ENCODE assay signal across 8 mouse cellular contexts in the genomic region with DNA sequence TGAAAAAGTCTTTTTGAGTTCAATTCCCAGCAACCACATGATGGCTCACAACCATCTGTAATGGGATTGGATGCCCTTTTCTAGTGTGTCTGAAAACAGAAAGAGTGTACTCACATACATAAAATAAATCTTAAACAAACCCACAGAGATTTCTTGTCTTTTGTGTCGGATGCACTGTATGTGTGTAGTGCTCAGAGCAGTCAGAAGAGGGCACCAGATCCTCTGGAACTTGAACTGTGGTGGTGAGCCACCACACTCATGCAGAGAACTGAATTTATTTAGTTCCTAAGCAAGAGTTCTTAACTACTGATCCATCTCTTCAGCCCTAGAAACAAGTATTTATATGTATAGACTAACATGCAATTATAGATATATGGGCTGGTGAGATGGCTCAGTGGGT. TPM values are rescaled to one million over a fixed set of nuclear protein-coding genes. Genes with fewer than 3 reads are reported as not detected.
A peak's percentile ranks its signal among the peaks of the same experiment; 100 is the strongest.
DNase-seq lines count a peak whose midpoint lies in the region; ATAC-seq and TF ChIP-seq lines count a peak whose summit lies in the region.

No protein-coding gene starts in this region.

- TF ChIP-seq CTCF in left cerebral cortex, adult 2 months (IDR thresholded peaks at IDR 0.05): peak; percentile 66

- H3K9me3 ChIP-seq in embryonic facial prominence, embryonic 14.5 days (ENCODE audit: control insufficient read depth, low read length): no peaks in the 10 kb centered on the region

- peaks cover 20% of the 10 kb centered on the region for H3K36me3 ChIP-seq in embryonic facial prominence, embryonic 14.5 days (ENCODE audit: control insufficient read depth, insufficient read depth, low read length)

- H3K27me3 ChIP-seq in embryonic facial prominence, embryonic 14.5 days (replicated peaks; ENCODE audit: control insufficient read depth, insufficient read depth, low read length): no peaks in the 10 kb centered on the region

- intact Hi-C loops in left cerebral cortex, adult 2 months (cut with DNase I): no loop called here
- intact Hi-C loops in left cerebral cortex, postnatal 10 days (cut with DNase I): no loop called here

- H3K4me2 ChIP-seq in embryonic facial prominence, embryonic 14.5 days (ENCODE audit: low read depth, low read length): no peak overlapping the region

- H3K4me1 ChIP-seq in embryonic facial prominence, embryonic 14.5 days (ENCODE audit: control insufficient read depth, insufficient read depth, low read length): peaks cover 15% of the 10 kb centered on the region

- no peak overlapping the region for H3K27ac ChIP-seq in left cerebral cortex, adult 2 months
- no peak overlapping the region for H3K27ac ChIP-seq in embryonic facial prominence, embryonic 14.5 days (replicated peaks; ENCODE audit: low read depth, low read length)

- H3K9ac ChIP-seq in embryonic facial prominence, embryonic 14.5 days (ENCODE audit: low read depth, low read length): no peak overlapping the region

- ATAC-seq in embryonic facial prominence, embryonic 14.5 days (ENCODE audit: low read depth): no peak
- ATAC-seq in megakaryocyte, adult 5-6 weeks (ENCODE audit: poor library complexity, severe bottlenecking): peak; percentile 48

- no peak overlapping the region for H3K4me3 ChIP-seq in left cerebral cortex, adult 2 months
- no peak overlapping the region for H3K4me3 ChIP-seq in embryonic facial prominence, embryonic 14.5 days (ENCODE audit: low read depth, low read length)

- 52% methylated on average over 1 of the region's 1 CpGs for WGBS in embryonic facial prominence, embryonic 14.5 days

- peak; percentile 43 for DNase-seq in cerebellum, adult 8-10 months
- no peak for DNase-seq in cerebellum, adult 9-11 months
- no peak for DNase-seq in left cerebral cortex, adult 2 months (ENCODE audit: extremely low spot score in 1 of 2, low spot score in 2 of 2)
- DNase-seq in left cerebral cortex, postnatal 10 days (ENCODE audit: extremely low spot score in 1 of 2, low spot score in 2 of 2): no peak
- peak; percentile 67 for DNase-seq in R1 (ENCODE audit: low read depth, low spot score)
- peak; percentile 5 for DNase-seq in embryonic facial prominence, embryonic 14.5 days (ENCODE audit: low spot score)
- DNase-seq in thymus, postnatal 25 days: peak; percentile 72

RNA-seq across cellular contexts. Expression of a gene that starts 4.3 kb away (rescaled TPM):
- total RNA-seq in left cerebral cortex, adult 2 months (2021): 100 to 1,000 TPM; 302 to 340 TPM
- total RNA-seq in left cerebral cortex, postnatal 10 days (2021): 100 to 1,000 TPM; 377 to 378 TPM
- 681 and 870 TPM in 2 replicates for polyA plus RNA-seq in embryonic facial prominence, embryonic 14.5 days (2014; fragmentation: Nextera tagmentation; extraction: Ambion mirVana)
- 490 and 523 TPM in 2 replicates for total RNA-seq in megakaryocyte, adult 5-6 weeks (2015)
- 117 and 122 TPM in 2 replicates for total RNA-seq in megakaryocyte, adult 5-6 weeks (2017)

RNA-seq across cellular contexts. Expression of a gene that starts 35.1 kb away (rescaled TPM):
- 10 to 100 TPM; 81.5 to 97.4 TPM for total RNA-seq in left cerebral cortex, adult 2 months (2021)
- total RNA-seq in left cerebral cortex, postnatal 10 days (2021): 10 to 100 TPM; 43.2 to 49.7 TPM
- 12.0 and 12.3 TPM in 2 replicates for polyA plus RNA-seq in embryonic facial prominence, embryonic 14.5 days (2014; fragmentation: Nextera tagmentation; extraction: Ambion mirVana)
- total RNA-seq in megakaryocyte, adult 5-6 weeks (2015): 32.8 and 44.7 TPM in 2 replicates
- 5.5 and 15.9 TPM in 2 replicates for total RNA-seq in megakaryocyte, adult 5-6 weeks (2017)

RNA-seq across cellular contexts. Expression of a gene that starts 49.2 kb away (rescaled TPM):
- total RNA-seq in left cerebral cortex, adult 2 months (2021): 10 to 100 TPM; 66.4 to 68.0 TPM
- 100 to 1,000 TPM in 1 of 2 experiments, 10 to 100 TPM in 1; 96.1 to 101 TPM for total RNA-seq in left cerebral cortex, postnatal 10 days (2021)
- 25.5 and 30.3 TPM in 2 replicates for polyA plus RNA-seq in embryonic facial prominence, embryonic 14.5 days (2014; fragmentation: Nextera tagmentation; extraction: Ambion mirVana)
- total RNA-seq in megakaryocyte, adult 5-6 weeks (2015): 43.0 and 53.3 TPM in 2 replicates
- 30.3 and 33.3 TPM in 2 replicates for total RNA-seq in megakaryocyte, adult 5-6 weeks (2017)

Comparison
In these comparisons a context has a peak if more than half of its experiments do, and no peak if none do; other contexts are left out.
1. DNase-seq: peak in cerebellum, adult 8-10 months (single experiment), R1 (single experiment), embryonic facial prominence, embryonic 14.5 days (single experiment) and thymus, postnatal 25 days (single experiment); none in cerebellum, adult 9-11 months (single experiment), left cerebral cortex, adult 2 months (0 of 2) and left cerebral cortex, postnatal 10 days (0 of 2).